Mouse (Mus musculus): ENCODE data around the gene Nxt1. TPM values are rescaled to one million over a fixed set of nuclear protein-coding genes. Genes with fewer than 3 reads are reported as not detected.

Gene Nxt1
- polyA plus RNA-seq, 1 experiment from 2014 or later = 131 TPM

GRCm38 (mm10) chr2:148681461-148681891, 9.1 kb downstream of the Nxt1 start:
- peak; percentile 53 for ATAC-seq (replicated peaks; ENCODE audit: insufficient number of reproducible peaks, low FRiP score, low TSS enrichment, low read depth)
- DNase-seq (ENCODE audit: low spot score) = peak; percentile 36
- Histone ChIP-seq H3K9ac (replicated peaks; ENCODE audit: low read length) (peak overlapping the region; percentile 75), H3K27ac (replicated peaks; ENCODE audit: low read depth, low read length) (peak overlapping the region; percentile 28; the same call in 1 of the 2 replicates), H3K27me3 (ENCODE audit: control insufficient read depth, insufficient read depth, low read length) (no peaks in the 10 kb centered on the region), H3K9me3 (replicated peaks; ENCODE audit: control insufficient read depth, low read length) (no peaks in the 10 kb centered on the region), H3K4me3 (ENCODE audit: low read depth, low read length) (peak overlapping the region; percentile 77), H3K36me3 (replicated peaks; ENCODE audit: control insufficient read depth, insufficient read depth, low read depth, low read length) (peaks cover 4% of the 10 kb centered on the region; the same call in 1 of the 2 replicates), H3K4me2 (ENCODE audit: low read depth, low read length) (peak overlapping the region; percentile 73), H3K4me1 (ENCODE audit: control insufficient read depth, insufficient read depth, low read length) (no peaks in the 10 kb centered on the region; the same call in 1 of the 2 replicates)
- WGBS = 13% methylated on average over 17 of the region's 17 CpGs

DNA sequence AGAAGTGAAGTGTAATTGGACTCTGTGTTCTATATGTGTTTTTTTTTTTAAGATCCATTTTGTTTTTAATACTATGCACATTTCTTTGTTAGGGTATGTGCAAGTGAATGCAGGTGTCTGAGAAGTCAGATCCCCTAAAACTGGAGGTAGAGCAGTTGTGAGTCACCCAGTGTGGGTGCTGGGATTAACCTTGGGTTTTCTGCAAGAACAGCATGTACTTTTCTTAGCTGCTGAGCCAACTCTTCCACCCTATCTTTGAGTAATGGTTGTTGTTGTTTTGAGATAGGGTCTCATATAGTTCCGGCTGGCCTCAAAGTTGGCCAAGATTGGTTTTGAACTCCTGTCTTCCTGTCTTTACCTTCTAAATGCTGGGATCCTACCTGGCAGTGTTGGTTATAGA, 10.6 kb downstream of the Nxt1 start:
- WGBS = 89% methylated on average over 1 of the region's 1 CpGs
- no peak overlapping the region for H3K4me2 ChIP-seq (ENCODE audit: low read depth, low read length)
- no peaks in the 10 kb centered on the region; the same call in 1 of the 2 replicates for H3K4me1 ChIP-seq (ENCODE audit: control insufficient read depth, insufficient read depth, low read length)
- no peak overlapping the region for H3K27ac ChIP-seq (replicated peaks; ENCODE audit: low read depth, low read length)
- no peak overlapping the region for H3K9ac ChIP-seq (replicated peaks; ENCODE audit: low read length)
- no peaks in the 10 kb centered on the region for H3K27me3 ChIP-seq (ENCODE audit: control insufficient read depth, insufficient read depth, low read length)
- ATAC-seq (replicated peaks; ENCODE audit: insufficient number of reproducible peaks, low FRiP score, low TSS enrichment, low read depth) = no peak
- H3K9me3 ChIP-seq (replicated peaks; ENCODE audit: control insufficient read depth, low read length) = no peaks in the 10 kb centered on the region
- DNase-seq (ENCODE audit: low spot score) = no peak
- H3K36me3 ChIP-seq (replicated peaks; ENCODE audit: control insufficient read depth, insufficient read depth, low read depth, low read length) = peaks cover 2% of the 10 kb centered on the region; the same call in 1 of the 2 replicates
- H3K4me3 ChIP-seq (ENCODE audit: low read depth, low read length) = no peak overlapping the region

- WGBS = 97% methylated on average over 2 of the region's 2 CpGs
- H3K27ac ChIP-seq (replicated peaks; ENCODE audit: low read depth, low read length) = no peak overlapping the region
- ATAC-seq (replicated peaks; ENCODE audit: insufficient number of reproducible peaks, low FRiP score, low TSS enrichment, low read depth) = no peak
- H3K4me1 ChIP-seq (ENCODE audit: control insufficient read depth, insufficient read depth, low read length) = no peaks in the 10 kb centered on the region; the same call in 1 of the 2 replicates
- DNase-seq (ENCODE audit: low spot score) = no peak
- no peak overlapping the region for H3K4me3 ChIP-seq (ENCODE audit: low read depth, low read length)
- H3K4me2 ChIP-seq (ENCODE audit: low read depth, low read length) = no peak overlapping the region
- H3K9me3 ChIP-seq (replicated peaks; ENCODE audit: control insufficient read depth, low read length) = no peaks in the 10 kb centered on the region
- no peaks in the 10 kb centered on the region for H3K27me3 ChIP-seq (ENCODE audit: control insufficient read depth, insufficient read depth, low read length)
- peaks cover 2% of the 10 kb centered on the region; the same call in 1 of the 2 replicates for H3K36me3 ChIP-seq (replicated peaks; ENCODE audit: control insufficient read depth, insufficient read depth, low read depth, low read length)
- H3K9ac ChIP-seq (replicated peaks; ENCODE audit: low read length) = no peak overlapping the region
Measured at GRCm38 (mm10) chr2:148684972-148685371, 12.6 kb downstream of the Nxt1 start.

DNA sequence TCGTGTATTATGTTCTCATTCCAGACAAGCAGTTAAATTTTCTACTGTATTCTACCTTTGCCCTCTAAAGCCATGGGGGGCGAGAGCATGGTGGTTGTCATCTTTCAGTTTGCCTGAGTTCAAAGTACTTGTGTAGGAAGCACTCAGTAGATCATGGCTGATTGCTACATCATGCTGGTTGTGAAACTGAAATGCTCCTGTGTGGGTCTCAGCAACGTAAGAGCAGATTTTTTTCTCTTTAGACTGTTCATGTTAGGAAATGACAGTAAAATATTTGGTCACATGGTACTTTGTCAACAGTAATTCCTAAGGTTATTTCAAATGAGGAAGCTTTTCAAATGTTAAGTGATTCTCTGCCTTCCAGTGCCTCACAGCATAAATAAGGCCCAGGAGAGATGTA, 13.3 kb downstream of the Nxt1 start:
- ATAC-seq (replicated peaks; ENCODE audit: insufficient number of reproducible peaks, low FRiP score, low TSS enrichment, low read depth) = no peak
- no peaks in the 10 kb centered on the region for H3K27me3 ChIP-seq (ENCODE audit: control insufficient read depth, insufficient read depth, low read length)
- no peaks in the 10 kb centered on the region for H3K9me3 ChIP-seq (replicated peaks; ENCODE audit: control insufficient read depth, low read length)
- 94% methylated on average over 3 of the region's 3 CpGs for WGBS
- H3K4me3 ChIP-seq (ENCODE audit: low read depth, low read length) = no peak overlapping the region
- H3K4me2 ChIP-seq (ENCODE audit: low read depth, low read length) = no peak overlapping the region
- H3K27ac ChIP-seq (replicated peaks; ENCODE audit: low read depth, low read length) = no peak overlapping the region
- H3K4me1 ChIP-seq (ENCODE audit: control insufficient read depth, insufficient read depth, low read length) = no peaks in the 10 kb centered on the region; the same call in 1 of the 2 replicates
- H3K36me3 ChIP-seq (replicated peaks; ENCODE audit: control insufficient read depth, insufficient read depth, low read depth, low read length) = peaks cover 2% of the 10 kb centered on the region
- no peak for DNase-seq (ENCODE audit: low spot score)
- H3K9ac ChIP-seq (replicated peaks; ENCODE audit: low read length) = no peak overlapping the region

DNA sequence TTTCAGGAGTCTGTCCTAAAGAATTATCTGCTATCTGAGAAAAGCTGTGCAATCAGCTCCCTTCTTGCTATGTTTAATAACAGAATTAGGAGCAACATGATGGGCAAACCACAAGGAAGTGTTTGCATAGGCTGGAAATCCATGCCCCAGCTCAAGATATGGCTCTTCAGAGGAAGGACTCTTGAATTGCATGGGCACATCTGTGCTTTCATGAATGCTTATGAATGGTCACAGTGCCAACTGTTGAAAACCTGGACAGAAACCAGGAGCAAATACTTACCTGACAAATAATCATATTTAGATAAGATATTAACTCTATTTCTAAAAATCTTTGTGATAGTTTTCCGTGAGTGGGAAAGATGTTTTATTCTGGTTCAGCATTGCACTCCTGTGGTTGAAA, 14.5 kb downstream of the Nxt1 start:
- Histone ChIP-seq H3K9me3 (replicated peaks; ENCODE audit: control insufficient read depth, low read length) (no peaks in the 10 kb centered on the region), H3K27me3 (ENCODE audit: control insufficient read depth, insufficient read depth, low read length) (no peaks in the 10 kb centered on the region), H3K4me3 (ENCODE audit: low read depth, low read length) (no peak overlapping the region), H3K4me1 (ENCODE audit: control insufficient read depth, insufficient read depth, low read length) (no peaks in the 10 kb centered on the region), H3K9ac (replicated peaks; ENCODE audit: low read length) (no peak overlapping the region), H3K36me3 (replicated peaks; ENCODE audit: control insufficient read depth, insufficient read depth, low read depth, low read length) (peaks cover 2% of the 10 kb centered on the region), H3K4me2 (ENCODE audit: low read depth, low read length) (no peak overlapping the region), H3K27ac (replicated peaks; ENCODE audit: low read depth, low read length) (no peak overlapping the region)
- WGBS = 91% methylated on average over 1 of the region's 1 CpGs
- DNase-seq (ENCODE audit: low spot score) (no peak), ATAC-seq (replicated peaks; ENCODE audit: insufficient number of reproducible peaks, low FRiP score, low TSS enrichment, low read depth) (no peak)

- 91% methylated on average over 5 of the region's 5 CpGs for whole genome bisulfite sequencing
- no peak overlapping the region for H3K4me3 ChIP-seq (ENCODE audit: low read depth, low read length)
- H3K27ac ChIP-seq (replicated peaks; ENCODE audit: low read depth, low read length) = no peak overlapping the region
- ATAC-seq (replicated peaks; ENCODE audit: insufficient number of reproducible peaks, low FRiP score, low TSS enrichment, low read depth) = no peak
- no peaks in the 10 kb centered on the region for H3K4me1 ChIP-seq (ENCODE audit: control insufficient read depth, insufficient read depth, low read length)
- no peaks in the 10 kb centered on the region for H3K9me3 ChIP-seq (replicated peaks; ENCODE audit: control insufficient read depth, low read length)
- H3K27me3 ChIP-seq (ENCODE audit: control insufficient read depth, insufficient read depth, low read length) = no peaks in the 10 kb centered on the region
- peaks cover 2% of the 10 kb centered on the region for H3K36me3 ChIP-seq (replicated peaks; ENCODE audit: control insufficient read depth, insufficient read depth, low read depth, low read length)
- H3K9ac ChIP-seq (replicated peaks; ENCODE audit: low read length) = no peak overlapping the region
- DNase-seq (ENCODE audit: low spot score) = no peak
- H3K4me2 ChIP-seq (ENCODE audit: low read depth, low read length) = no peak overlapping the region
Measured at GRCm38 (mm10) chr2:148687971-148688370, 15.6 kb downstream of the Nxt1 start.

DNA sequence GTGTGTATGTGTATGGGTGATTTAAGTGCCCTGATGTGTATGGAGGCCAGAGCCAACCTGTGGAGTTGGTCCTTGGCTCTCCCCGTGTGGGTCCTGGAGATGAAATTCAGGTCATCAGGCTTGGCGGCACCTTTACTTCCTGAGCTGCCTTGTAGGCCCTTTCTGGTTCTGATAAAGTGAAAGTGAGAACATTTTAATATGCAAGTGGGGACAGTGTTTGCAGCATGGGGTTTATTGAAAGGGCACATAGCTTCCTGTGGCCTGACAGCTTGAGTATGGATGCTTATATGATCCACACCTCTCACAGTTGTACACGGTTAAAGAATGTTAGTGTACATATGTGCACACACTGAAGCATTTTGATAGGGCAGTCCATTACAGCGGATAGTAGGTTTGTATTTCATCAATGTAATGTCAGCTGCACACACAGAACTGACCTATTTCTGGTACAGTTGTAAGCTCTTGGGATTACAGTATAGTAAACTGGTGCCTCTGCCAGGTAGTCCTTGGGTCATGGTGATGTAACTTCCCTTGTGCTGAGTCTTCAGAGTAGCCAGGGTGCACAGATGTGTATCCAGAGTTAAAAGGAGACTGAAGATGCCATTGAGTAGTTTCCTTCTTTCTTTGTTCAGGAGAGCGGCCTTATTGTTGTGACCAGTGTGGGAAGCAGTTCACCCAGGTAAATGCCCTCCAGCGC, 17.2 kb downstream of the Nxt1 start:
- 93% methylated on average over 6 of the region's 6 CpGs for WGBS
- DNase-seq (ENCODE audit: low spot score) (no peak), ATAC-seq (replicated peaks; ENCODE audit: insufficient number of reproducible peaks, low FRiP score, low TSS enrichment, low read depth) (0 out of 2 replicates have a peak, but pooled peaks have one; percentile 29)
- no peaks in the 10 kb centered on the region; the same call in none of the 2 replicates for H3K36me3 ChIP-seq (replicated peaks; ENCODE audit: control insufficient read depth, insufficient read depth, low read depth, low read length)
- no peaks in the 10 kb centered on the region for H3K4me1 ChIP-seq (ENCODE audit: control insufficient read depth, insufficient read depth, low read length)
- H3K4me2 ChIP-seq (ENCODE audit: low read depth, low read length) = no peak overlapping the region
- no peaks in the 10 kb centered on the region for H3K27me3 ChIP-seq (ENCODE audit: control insufficient read depth, insufficient read depth, low read length)
- no peaks in the 10 kb centered on the region for H3K9me3 ChIP-seq (replicated peaks; ENCODE audit: control insufficient read depth, low read length)
- no peak overlapping the region for H3K9ac ChIP-seq (replicated peaks; ENCODE audit: low read length)
- H3K27ac ChIP-seq (replicated peaks; ENCODE audit: low read depth, low read length) = no peak overlapping the region
- no peak overlapping the region for H3K4me3 ChIP-seq (ENCODE audit: low read depth, low read length)

DNA sequence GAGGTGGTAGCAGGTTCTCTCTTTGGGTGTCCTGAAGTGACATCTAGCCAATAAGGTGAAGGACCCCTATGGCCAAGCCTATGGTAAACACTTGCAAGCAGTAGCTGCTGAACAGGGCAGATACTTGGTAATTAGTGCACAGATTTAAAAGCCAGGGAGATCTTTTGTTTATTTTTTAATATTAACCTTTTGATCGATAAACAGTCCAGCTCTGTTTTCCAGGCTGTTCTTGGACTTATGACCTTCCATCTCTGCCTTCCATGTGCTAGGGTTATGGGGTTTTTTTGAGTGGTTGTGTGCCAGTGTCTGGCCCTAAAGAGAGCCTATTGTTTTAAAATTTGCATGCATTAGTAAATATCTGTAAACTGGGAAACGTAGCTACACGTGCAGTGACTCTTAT, 17.9 kb downstream of the Nxt1 start:
- no peaks in the 10 kb centered on the region; the same call in 1 of the 2 replicates for H3K36me3 ChIP-seq (replicated peaks; ENCODE audit: control insufficient read depth, insufficient read depth, low read depth, low read length)
- H3K9me3 ChIP-seq (replicated peaks; ENCODE audit: control insufficient read depth, low read length) = no peaks in the 10 kb centered on the region
- ATAC-seq (replicated peaks; ENCODE audit: insufficient number of reproducible peaks, low FRiP score, low TSS enrichment, low read depth) = no peak
- no peak overlapping the region for H3K9ac ChIP-seq (replicated peaks; ENCODE audit: low read length)
- no peaks in the 10 kb centered on the region for H3K27me3 ChIP-seq (ENCODE audit: control insufficient read depth, insufficient read depth, low read length)
- DNase-seq (ENCODE audit: low spot score) = no peak
- H3K4me1 ChIP-seq (ENCODE audit: control insufficient read depth, insufficient read depth, low read length) = no peaks in the 10 kb centered on the region
- H3K4me3 ChIP-seq (ENCODE audit: low read depth, low read length) = no peak overlapping the region
- no peak overlapping the region for H3K4me2 ChIP-seq (ENCODE audit: low read depth, low read length)
- WGBS = 93% methylated on average over 3 of the region's 3 CpGs
- no peak overlapping the region for H3K27ac ChIP-seq (replicated peaks; ENCODE audit: low read depth, low read length)

All from embryonic facial prominence, embryonic 11.5 days (tissue).